In genomic region chr13:54621960-54622521, GRCm38 (mm10) we compare ENCODE assay signal across 8 mouse cellular contexts. TPM values are rescaled to one million over a fixed set of nuclear protein-coding genes. Genes with fewer than 3 reads are reported as not detected.
DNase-seq lines count a peak whose midpoint lies in the region; ATAC-seq and TF ChIP-seq lines count a peak whose summit lies in the region.

No protein-coding gene starts in this region.

- TF ChIP-seq EP300 in heart, postnatal 0 days (IDR thresholded peaks at IDR 0.05; ENCODE audit: low read depth) = no peak
- no peak for TF ChIP-seq EP300 in liver, postnatal 0 days (IDR thresholded peaks at IDR 0.05; ENCODE audit: low read depth)
- no peak for TF ChIP-seq EP300 in stomach, postnatal 0 days (optimal IDR thresholded peaks at IDR 0.05)

- H3K27ac ChIP-seq in brown adipose tissue, adult 24 weeks (replicated peaks; ENCODE audit: low read depth, low read length) = peak overlapping the region; percentile 90
- H3K27ac ChIP-seq in heart, postnatal 0 days (ENCODE audit: low read depth) = peak overlapping the region; percentile 81
- peak overlapping the region; percentile 60 for H3K27ac ChIP-seq in liver, postnatal 0 days (ENCODE audit: low read depth)
- peak overlapping the region; percentile 91 for H3K27ac ChIP-seq in stomach, postnatal 0 days (replicated peaks)

- WGBS in lung, adult 2 months = 1% methylated on average over 27 of the region's 27 CpGs
- WGBS in heart, postnatal 0 days = under 1% methylated on average over 23 of the region's 27 CpGs
- WGBS in liver, postnatal 0 days (ENCODE audit: insufficient replicate concordance) = 2% methylated on average over 23 of the region's 27 CpGs
- WGBS in stomach, postnatal 0 days = 1% methylated on average over 27 of the region's 27 CpGs

- peak; percentile 45; the same call in 1 of the 2 replicates for ATAC-seq in heart, postnatal 0 days (ENCODE audit: insufficient read depth, low read depth)
- peak; percentile 57 for ATAC-seq in liver, postnatal 0 days
- ATAC-seq in stomach, postnatal 0 days (ENCODE audit: low FRiP score, low TSS enrichment) = peak; percentile 54

- peak overlapping the region; percentile 81 for H3K4me2 ChIP-seq in heart, postnatal 0 days (ENCODE audit: low read depth, low read length)
- H3K4me2 ChIP-seq in liver, postnatal 0 days (ENCODE audit: low read depth, low read length) = peak overlapping the region; percentile 91
- peak overlapping the region; percentile 52 for H3K4me2 ChIP-seq in stomach, postnatal 0 days (replicated peaks; ENCODE audit: low read depth)

- no peaks in the 10 kb centered on the region for H3K27me3 ChIP-seq in heart, postnatal 0 days (ENCODE audit: control insufficient read depth, insufficient read depth, low read length)
- no peaks in the 10 kb centered on the region for H3K27me3 ChIP-seq in liver, postnatal 0 days (ENCODE audit: insufficient read depth, low read length)
- no peaks in the 10 kb centered on the region for H3K27me3 ChIP-seq in stomach, postnatal 0 days (ENCODE audit: control insufficient read depth, insufficient read depth, low read length)

- no peaks in the 10 kb centered on the region for H3K36me3 ChIP-seq in heart, postnatal 0 days (replicated peaks; ENCODE audit: control insufficient read depth, insufficient read depth, low read length)
- H3K36me3 ChIP-seq in liver, postnatal 0 days (replicated peaks; ENCODE audit: insufficient read depth, low read length) = no peaks in the 10 kb centered on the region
- no peaks in the 10 kb centered on the region for H3K36me3 ChIP-seq in stomach, postnatal 0 days (ENCODE audit: control insufficient read depth, insufficient read depth, low read length)

- no peak for TF ChIP-seq CTCF in lung, adult 2 months (IDR thresholded peaks at IDR 0.05; ENCODE audit: insufficient read depth, low read length)
- no peak for TF ChIP-seq CTCF in heart, postnatal 0 days (IDR thresholded peaks at IDR 0.05; ENCODE audit: low read depth)
- TF ChIP-seq CTCF in liver, postnatal 0 days (IDR thresholded peaks at IDR 0.05; ENCODE audit: low read depth) = no peak
- no peak for TF ChIP-seq CTCF in stomach, postnatal 0 days (IDR thresholded peaks at IDR 0.05; ENCODE audit: low read depth)

- no peak for DNase-seq in lung, adult 2 months
- no peak for DNase-seq in lung, postnatal 14 days
- DNase-seq in heart, postnatal 0 days (ENCODE audit: low spot score) = no peak
- DNase-seq in liver, postnatal 0 days = no peak
- peak; percentile 36 for DNase-seq in stomach, postnatal 0 days (ENCODE audit: low spot score)
- DNase-seq in urinary bladder, adult 18-20 months (ENCODE audit: low spot score in 2 of 2) = no peak
- no peak for DNase-seq in urinary bladder, postnatal 4 days (ENCODE audit: low spot score in 2 of 2)

- peak overlapping the region; percentile 98 for H3K4me3 ChIP-seq in lung, adult 2 months (replicated peaks; ENCODE audit: extremely low read depth, low read depth, low read length)
- peak overlapping the region; percentile 90 for H3K4me3 ChIP-seq in brown adipose tissue, adult 24 weeks (ENCODE audit: insufficient read depth, low read depth, low read length)
- peak overlapping the region; percentile 90 for H3K4me3 ChIP-seq in heart, postnatal 0 days (ENCODE audit: low read depth, low read length)
- H3K4me3 ChIP-seq in liver, postnatal 0 days (ENCODE audit: low read depth, low read length) = peak overlapping the region; percentile 90
- H3K4me3 ChIP-seq in stomach, postnatal 0 days (ENCODE audit: low read depth, low read length) = peak overlapping the region; percentile 96

- H3K9ac ChIP-seq in heart, postnatal 0 days (replicated peaks; ENCODE audit: low read depth, low read length) = peak overlapping the region; percentile 94
- peak overlapping the region; percentile 93 for H3K9ac ChIP-seq in liver, postnatal 0 days (replicated peaks)
- peak overlapping the region; percentile 97 for H3K9ac ChIP-seq in stomach, postnatal 0 days (ENCODE audit: low read length)

- H3K9me3 ChIP-seq in heart, postnatal 0 days (replicated peaks; ENCODE audit: control insufficient read depth, low read length) = no peaks in the 10 kb centered on the region
- no peaks in the 10 kb centered on the region for H3K9me3 ChIP-seq in liver, postnatal 0 days (ENCODE audit: low read length)
- no peaks in the 10 kb centered on the region for H3K9me3 ChIP-seq in stomach, postnatal 0 days (ENCODE audit: control insufficient read depth, low read length)

- peaks cover 5% of the 10 kb centered on the region for H3K4me1 ChIP-seq in lung, adult 2 months (ENCODE audit: control insufficient read depth, insufficient read depth, low read length)
- H3K4me1 ChIP-seq in brown adipose tissue, adult 24 weeks (ENCODE audit: control insufficient read depth, insufficient read depth, insufficient read length, low read length) = peaks cover 9% of the 10 kb centered on the region
- H3K4me1 ChIP-seq in heart, postnatal 0 days (ENCODE audit: control insufficient read depth, insufficient read depth) = peaks cover 11% of the 10 kb centered on the region; the same call in 1 of the 2 replicates
- H3K4me1 ChIP-seq in liver, postnatal 0 days (ENCODE audit: insufficient read depth) = peaks cover 24% of the 10 kb centered on the region
- H3K4me1 ChIP-seq in stomach, postnatal 0 days (replicated peaks; ENCODE audit: control insufficient read depth, insufficient read depth) = 0 out of 2 replicates have a peak, but pooled peaks cover 4% of the 10 kb centered on the region

- no peak for TF ChIP-seq POLR2A in lung, adult 2 months (IDR thresholded peaks at IDR 0.05; ENCODE audit: borderline replicate concordance, extremely low read depth, low read depth, low read length)

RNA-seq across cellular contexts. Expression of gene Faf2, which starts 0.5 kb away (rescaled TPM):
- polyA plus RNA-seq in lung, adult 2 months (2012; rRNA removed) = 16.1 and 27.7 TPM in 2 replicates
- polyA plus RNA-seq in brown adipose tissue, adult 24 weeks (2012; ENCODE audit: insufficient read depth, insufficient read length, missing spikeins) = 26.1 and 26.3 TPM in 2 replicates
- 32.1 and 48.9 TPM in 2 replicates for total RNA-seq in heart, postnatal 0 days (2014; rRNA removed; ENCODE audit: low replicate concordance)
- polyA plus RNA-seq in heart, postnatal 0 days (2015; fragmentation: Nextera tagmentation; extraction: Ambion mirVana) = 27.2 and 29.2 TPM in 2 replicates
- 27.8 and 28.1 TPM in 2 replicates for polyA plus RNA-seq in liver, postnatal 0 days (2015; fragmentation: Nextera tagmentation; extraction: Ambion mirVana)
- 46.4 and 50.6 TPM in 2 replicates for polyA plus RNA-seq in stomach, postnatal 0 days (2015; fragmentation: Nextera tagmentation; extraction: Ambion mirVana)

RNA-seq across cellular contexts. Expression of gene Cltb, which starts 10.9 kb away (rescaled TPM):
- polyA plus RNA-seq in lung, adult 2 months (2012; rRNA removed) = 96.4 and 109 TPM in 2 replicates
- 44.2 and 48.8 TPM in 2 replicates for polyA plus RNA-seq in brown adipose tissue, adult 24 weeks (2012; ENCODE audit: insufficient read depth, insufficient read length, missing spikeins)
- total RNA-seq in heart, postnatal 0 days (2014; rRNA removed; ENCODE audit: low replicate concordance) = 32.1 and 43.6 TPM in 2 replicates
- 66.0 and 66.2 TPM in 2 replicates for polyA plus RNA-seq in heart, postnatal 0 days (2015; fragmentation: Nextera tagmentation; extraction: Ambion mirVana)
- 29.0 and 30.2 TPM in 2 replicates for polyA plus RNA-seq in liver, postnatal 0 days (2015; fragmentation: Nextera tagmentation; extraction: Ambion mirVana)
- polyA plus RNA-seq in stomach, postnatal 0 days (2015; fragmentation: Nextera tagmentation; extraction: Ambion mirVana) = 156 and 160 TPM in 2 replicates

RNA-seq across cellular contexts. Expression of gene Higd2a, which starts 32.0 kb away (rescaled TPM):
- 110 and 112 TPM in 2 replicates for polyA plus RNA-seq in lung, adult 2 months (2012; rRNA removed)
- polyA plus RNA-seq in brown adipose tissue, adult 24 weeks (2012; ENCODE audit: insufficient read depth, insufficient read length, missing spikeins) = 305 and 329 TPM in 2 replicates
- total RNA-seq in heart, postnatal 0 days (2014; rRNA removed; ENCODE audit: low replicate concordance) = 262 and 392 TPM in 2 replicates
- polyA plus RNA-seq in heart, postnatal 0 days (2015; fragmentation: Nextera tagmentation; extraction: Ambion mirVana) = 496 and 515 TPM in 2 replicates
- 169 and 176 TPM in 2 replicates for polyA plus RNA-seq in liver, postnatal 0 days (2015; fragmentation: Nextera tagmentation; extraction: Ambion mirVana)
- polyA plus RNA-seq in stomach, postnatal 0 days (2015; fragmentation: Nextera tagmentation; extraction: Ambion mirVana) = 282 and 289 TPM in 2 replicates

RNA-seq across cellular contexts. Expression of gene Nop16, which starts 32.2 kb away (rescaled TPM):
- polyA plus RNA-seq in lung, adult 2 months (2012; rRNA removed) = 4.8 and 9.1 TPM in 2 replicates
- polyA plus RNA-seq in brown adipose tissue, adult 24 weeks (2012; ENCODE audit: insufficient read depth, insufficient read length, missing spikeins) = 16.0 and 18.0 TPM in 2 replicates
- 12.1 and 22.9 TPM in 2 replicates for total RNA-seq in heart, postnatal 0 days (2014; rRNA removed; ENCODE audit: low replicate concordance)
- polyA plus RNA-seq in heart, postnatal 0 days (2015; fragmentation: Nextera tagmentation; extraction: Ambion mirVana) = 29.9 and 30.0 TPM in 2 replicates
- 41.1 and 42.3 TPM in 2 replicates for polyA plus RNA-seq in liver, postnatal 0 days (2015; fragmentation: Nextera tagmentation; extraction: Ambion mirVana)
- 51.2 and 53.5 TPM in 2 replicates for polyA plus RNA-seq in stomach, postnatal 0 days (2015; fragmentation: Nextera tagmentation; extraction: Ambion mirVana)

RNA-seq across cellular contexts. Expression of gene Arl10, which starts 47.2 kb away (rescaled TPM):
- 30.8 and 41.5 TPM in 2 replicates for polyA plus RNA-seq in lung, adult 2 months (2012; rRNA removed)
- polyA plus RNA-seq in brown adipose tissue, adult 24 weeks (2012; ENCODE audit: insufficient read depth, insufficient read length, missing spikeins) = 3.7 and 6.7 TPM in 2 replicates
- 13.6 and 85.9 TPM in 2 replicates for total RNA-seq in heart, postnatal 0 days (2014; rRNA removed; ENCODE audit: low replicate concordance)
- 9.4 and 10.7 TPM in 2 replicates for polyA plus RNA-seq in heart, postnatal 0 days (2015; fragmentation: Nextera tagmentation; extraction: Ambion mirVana)
- 7.0 and 7.1 TPM in 2 replicates for polyA plus RNA-seq in liver, postnatal 0 days (2015; fragmentation: Nextera tagmentation; extraction: Ambion mirVana)
- polyA plus RNA-seq in stomach, postnatal 0 days (2015; fragmentation: Nextera tagmentation; extraction: Ambion mirVana) = 13.3 and 14.4 TPM in 2 replicates
